In genomic region chr19:42167489-42167888, GRCm38 (mm10) we compare ENCODE assay signal across 27 mouse cellular contexts. TPM values are rescaled to one million over a fixed set of nuclear protein-coding genes. Genes with fewer than 3 reads are reported as not detected.
DNase-seq lines count a peak whose midpoint lies in the region; ATAC-seq and TF ChIP-seq lines count a peak whose summit lies in the region.
"Had no signal": no experiment of that assay in that cellular context is flagged by ENCODE, and none has a peak within 500 bp of the region (broad histone marks: within the 10 kb centered on the region; RNA-seq: fewer than 3 reads in every experiment).

No protein-coding gene starts in this region.

- H3K4me1 ChIP-seq in limb, embryonic 13.5 days, result peaks cover 24% of the 10 kb centered on the region
- peaks cover 20% of the 10 kb centered on the region for H3K4me1 ChIP-seq in limb, embryonic 10.5 days
- H3K4me1 ChIP-seq in stomach, postnatal 0 days (replicated peaks; ENCODE audit: control insufficient read depth, insufficient read depth), result peaks cover 2% of the 10 kb centered on the region

- ATAC-seq in limb, embryonic 13.5 days (ENCODE audit: low FRiP score, low read depth), result no peak
- ATAC-seq in stomach, postnatal 0 days (ENCODE audit: low FRiP score, low TSS enrichment), result no peak
- ATAC-seq: forebrain, embryonic 13.5 days; forebrain, embryonic 16.5 days; Patski had no signal

- H3K27ac ChIP-seq in limb, embryonic 13.5 days, result no peak overlapping the region
- H3K27ac ChIP-seq in limb, embryonic 10.5 days, result no peak overlapping the region
- H3K27ac ChIP-seq in stomach, postnatal 0 days (replicated peaks), result no peak overlapping the region
- H3K27ac ChIP-seq: embryonic facial prominence, embryonic 10.5 days; embryonic facial prominence, embryonic 13.5 days; forebrain, embryonic 10.5 days; forebrain, embryonic 13.5 days; hindbrain, embryonic 12.5 days; hindbrain, embryonic 15.5 days had no signal

- WGBS in limb, embryonic 13.5 days, result 55% methylated on average over 9 of the region's 9 CpGs
- WGBS in limb, embryonic 10.5 days, result 59% methylated on average over 9 of the region's 9 CpGs
- 53% methylated on average over 9 of the region's 9 CpGs for WGBS in stomach, postnatal 0 days

- TF ChIP-seq EP300 in stomach, postnatal 0 days (optimal IDR thresholded peaks at IDR 0.05), result no peak

- peak; percentile 30 for DNase-seq in adrenal gland, adult 2 months
- DNase-seq in adrenal gland, postnatal 14 days, result no peak
- DNase-seq in limb, embryonic 10.5 days (ENCODE audit: low spot score), result no peak
- peak; percentile 79 for DNase-seq in fat pad, adult 2 months (ENCODE audit: extremely low read depth, low read depth, low spot score)
- peak; percentile 18 for DNase-seq in stomach, postnatal 0 days (ENCODE audit: low spot score)
- DNase-seq in neural tube, embryonic 10.5 days (ENCODE audit: extremely low spot score, low spot score), result no peak
- DNase-seq: adrenal gland, postnatal 10 days; B cell, adult 2 months; cerebellum, adult 18-20 months; cerebellum, postnatal 36 days; embryo, embryonic 11 days; gastrocnemius, postnatal 10 days; gastrocnemius, postnatal 36 days; heart, adult 11 months had no signal

- H3K4me2 ChIP-seq in limb, embryonic 13.5 days (replicated peaks), result no peak overlapping the region
- no peak overlapping the region for H3K4me2 ChIP-seq in stomach, postnatal 0 days (replicated peaks; ENCODE audit: low read depth)
- H3K4me2 ChIP-seq: embryonic facial prominence, embryonic 13.5 days; forebrain, embryonic 13.5 days; heart, embryonic 11.5 days; hindbrain, embryonic 12.5 days; hindbrain, embryonic 15.5 days had no signal

- H3K9me3 ChIP-seq in limb, embryonic 13.5 days, result no peaks in the 10 kb centered on the region
- H3K9me3 ChIP-seq in limb, embryonic 10.5 days (replicated peaks), result no peaks in the 10 kb centered on the region
- no peaks in the 10 kb centered on the region for H3K9me3 ChIP-seq in stomach, postnatal 0 days (ENCODE audit: control insufficient read depth, low read length)
- H3K9me3 ChIP-seq: embryonic facial prominence, embryonic 10.5 days; embryonic facial prominence, embryonic 13.5 days; forebrain, embryonic 10.5 days; forebrain, embryonic 13.5 days; hindbrain, embryonic 12.5 days; hindbrain, embryonic 15.5 days had no signal

- H3K27me3 ChIP-seq in limb, embryonic 13.5 days, result peaks cover 28% of the 10 kb centered on the region
- H3K27me3 ChIP-seq in limb, embryonic 10.5 days (ENCODE audit: low read depth, poor library complexity, severe bottlenecking), result peaks cover 39% of the 10 kb centered on the region
- no peaks in the 10 kb centered on the region for H3K27me3 ChIP-seq in stomach, postnatal 0 days (ENCODE audit: control insufficient read depth, insufficient read depth, low read length)

- H3K4me3 ChIP-seq in limb, embryonic 13.5 days, result no peak overlapping the region
- no peak overlapping the region for H3K4me3 ChIP-seq in limb, embryonic 10.5 days
- no peak overlapping the region for H3K4me3 ChIP-seq in stomach, postnatal 0 days (ENCODE audit: low read depth, low read length)
- H3K4me3 ChIP-seq: embryonic facial prominence, embryonic 10.5 days; embryonic facial prominence, embryonic 13.5 days; erythroblast, embryonic 14.5 days; forebrain, embryonic 10.5 days; forebrain, embryonic 13.5 days; hindbrain, embryonic 12.5 days; hindbrain, embryonic 15.5 days had no signal

- H3K9ac ChIP-seq in limb, embryonic 13.5 days, result peak overlapping the region; percentile 25; the same call in 1 of the 2 replicates
- no peak overlapping the region for H3K9ac ChIP-seq in stomach, postnatal 0 days (ENCODE audit: low read length)
- H3K9ac ChIP-seq: forebrain, embryonic 13.5 days; hindbrain, embryonic 12.5 days; hindbrain, embryonic 15.5 days had no signal

- TF ChIP-seq CTCF in stomach, postnatal 0 days (IDR thresholded peaks at IDR 0.05; ENCODE audit: low read depth), result no peak

- no peaks in the 10 kb centered on the region for H3K36me3 ChIP-seq in limb, embryonic 13.5 days
- H3K36me3 ChIP-seq in limb, embryonic 10.5 days, result no peaks in the 10 kb centered on the region
- H3K36me3 ChIP-seq in stomach, postnatal 0 days (ENCODE audit: control insufficient read depth, insufficient read depth, low read length), result no peaks in the 10 kb centered on the region
- H3K36me3 ChIP-seq: embryonic facial prominence, embryonic 10.5 days; embryonic facial prominence, embryonic 13.5 days; forebrain, embryonic 10.5 days; hindbrain, embryonic 12.5 days; hindbrain, embryonic 15.5 days had no signal

RNA-seq across cellular contexts. Expression of gene Zfyve27, which starts 3.7 kb away (rescaled TPM):
- 10 to 100 TPM; 43.6 to 47.9 TPM for total RNA-seq in adrenal gland, adult 2 months (2021)
- 37.6 and 49.2 TPM in 2 replicates for polyA plus RNA-seq in adrenal gland, adult 2 months (2012; rRNA removed)
- total RNA-seq in adrenal gland, postnatal 14 days (2021), result 42.7 and 45.0 TPM in 2 replicates
- polyA plus RNA-seq in limb, embryonic 13.5 days (2015; fragmentation: Nextera tagmentation; extraction: Ambion mirVana), result 27.9 and 29.3 TPM in 2 replicates
- 27.6 and 30.8 TPM in 2 replicates for polyA plus RNA-seq in limb, embryonic 10.5 days (2016; fragmentation: Nextera tagmentation; extraction: Ambion mirVana)
- 14.1 and 15.3 TPM in 2 replicates for polyA plus RNA-seq in stomach, postnatal 0 days (2015; fragmentation: Nextera tagmentation; extraction: Ambion mirVana)

RNA-seq across cellular contexts. Expression of gene Marveld1, which starts 20.3 kb away (rescaled TPM):
- 10 to 100 TPM; 30.0 to 56.7 TPM for total RNA-seq in adrenal gland, adult 2 months (2021)
- polyA plus RNA-seq in adrenal gland, adult 2 months (2012; rRNA removed), result 76.2 and 87.1 TPM in 2 replicates
- 46.4 and 50.1 TPM in 2 replicates for total RNA-seq in adrenal gland, postnatal 14 days (2021)
- 11.5 and 11.6 TPM in 2 replicates for polyA plus RNA-seq in limb, embryonic 13.5 days (2015; fragmentation: Nextera tagmentation; extraction: Ambion mirVana)
- polyA plus RNA-seq in limb, embryonic 10.5 days (2016; fragmentation: Nextera tagmentation; extraction: Ambion mirVana), result 5.6 and 5.8 TPM in 2 replicates
- 15.3 and 23.6 TPM in 2 replicates for polyA plus RNA-seq in stomach, postnatal 0 days (2015; fragmentation: Nextera tagmentation; extraction: Ambion mirVana)
- total RNA-seq: CH12.LX had no signal
- polyA plus RNA-seq: G1E had no signal

RNA-seq across cellular contexts. Expression of gene Sfrp5, which starts 34.6 kb away (rescaled TPM):
- total RNA-seq in adrenal gland, adult 2 months (2021), result 1 to 10 TPM; 2.7 to 3.9 TPM
- 11.5 and 22.6 TPM in 2 replicates for polyA plus RNA-seq in adrenal gland, adult 2 months (2012; rRNA removed)
- 4.3 and 4.9 TPM in 2 replicates for total RNA-seq in adrenal gland, postnatal 14 days (2021)
- polyA plus RNA-seq in limb, embryonic 13.5 days (2015; fragmentation: Nextera tagmentation; extraction: Ambion mirVana), result 1.8 and 2.4 TPM in 2 replicates
- 0.21 and 2.4 TPM in 2 replicates for polyA plus RNA-seq in limb, embryonic 10.5 days (2016; fragmentation: Nextera tagmentation; extraction: Ambion mirVana)
- polyA plus RNA-seq in stomach, postnatal 0 days (2015; fragmentation: Nextera tagmentation; extraction: Ambion mirVana), result 0.55 and 0.74 TPM in 2 replicates
- total RNA-seq: CH12.LX, G1E had no signal
- polyA plus RNA-seq: erythroblast, embryonic 14.5 days; forebrain, embryonic 13.5 days; G1E had no signal

RNA-seq across cellular contexts. Expression of gene Avpi1, which starts 38.6 kb away (rescaled TPM):
- 100 to 1,000 TPM in 1 of 2 experiments, 10 to 100 TPM in 1; 78.6 to 101 TPM for total RNA-seq in adrenal gland, adult 2 months (2021)
- 82.3 and 112 TPM in 2 replicates for polyA plus RNA-seq in adrenal gland, adult 2 months (2012; rRNA removed)
- 47.4 and 48.9 TPM in 2 replicates for total RNA-seq in adrenal gland, postnatal 14 days (2021)
- 28.7 and 33.6 TPM in 2 replicates for polyA plus RNA-seq in limb, embryonic 13.5 days (2015; fragmentation: Nextera tagmentation; extraction: Ambion mirVana)
- polyA plus RNA-seq in limb, embryonic 10.5 days (2016; fragmentation: Nextera tagmentation; extraction: Ambion mirVana), result 22.1 and 25.0 TPM in 2 replicates
- 108 and 117 TPM in 2 replicates for polyA plus RNA-seq in stomach, postnatal 0 days (2015; fragmentation: Nextera tagmentation; extraction: Ambion mirVana)

Comparison
In these comparisons a context has a peak if more than half of its experiments do, and no peak if none do; other contexts are left out.
1. DNase-seq: peak in adrenal gland, adult 2 months (single experiment), fat pad, adult 2 months (single experiment) and stomach, postnatal 0 days (single experiment); none in adrenal gland, postnatal 14 days (single experiment), limb, embryonic 10.5 days (single experiment) and neural tube, embryonic 10.5 days (single experiment).